Mouse (Mus musculus) adrenal gland, postnatal 36 days (tissue): ENCODE data around the gene Fam172a. TPM values are rescaled to one million over a fixed set of nuclear protein-coding genes. Genes with fewer than 3 reads are reported as not detected.
"Not testable (repeated sequence)": the region's sequence is repeated elsewhere in the genome, so short reads cannot be mapped to it uniquely, and the experiment has no call there.

Experiments used
- DNase-seq, 2 experiments: peaks; one replicate each; pipeline ENCODE4 v3.0.0; 2021; ENCODE audit warnings: mixed read lengths in 1 of 2
- long read RNA-seq, 2 experiments: library from polyadenylated mRNA; stranded (forward); transcript quantifications; one replicate each; pipeline ENCODE4 v2.0.0; 2021; ENCODE audit warnings: borderline sequencing depth in 2 of 2
- total RNA-seq, 2 experiments: library from RNA; stranded (reverse); gene quantifications; 2 replicates each; pipeline ENCODE4 v1.2.3; 2021

Gene Fam172a
- 10 to 100 TPM; 24.3 to 27.9 TPM for total RNA-seq
- long read RNA-seq, experiment 1, partial matches to known transcripts = 3 of 10 reads
- long read RNA-seq, experiment 1, other reads (novel, unspliced or antisense) = 5 of 10 reads
- long read RNA-seq, experiment 2, partial matches to known transcripts = 0 of 2 reads
- long read RNA-seq, experiment 2, other reads (novel, unspliced or antisense) = 2 of 2 reads

GRCm38 (mm10) chr13:77701733-77702132 lies at the start of gene Fam172a:
Gene Fam172a (plus strand): TSS chr13:77702033.
- not testable (repeated sequence) for DNase-seq

DNA sequence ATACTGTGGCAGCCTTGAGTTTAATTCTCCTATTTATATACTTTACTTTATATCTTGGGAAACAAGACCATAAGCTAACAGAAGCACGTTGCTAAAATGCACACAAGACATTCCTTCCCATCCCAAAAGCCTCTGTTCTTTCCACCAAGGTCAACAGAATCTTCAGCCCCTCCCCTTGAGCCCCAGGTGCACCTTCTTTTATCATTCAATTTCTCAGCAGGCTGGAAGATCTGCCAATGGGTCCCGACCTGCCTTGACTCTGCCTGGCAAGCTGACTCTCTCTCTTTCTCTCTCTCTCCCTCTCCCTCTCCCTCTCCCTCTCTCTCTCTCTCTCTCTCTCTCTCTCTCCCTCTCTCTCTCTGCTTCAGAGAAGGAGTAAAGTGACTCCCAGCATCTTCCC lies 13.2 kb upstream of the Fam172a start:
- no peak for DNase-seq

DNA sequence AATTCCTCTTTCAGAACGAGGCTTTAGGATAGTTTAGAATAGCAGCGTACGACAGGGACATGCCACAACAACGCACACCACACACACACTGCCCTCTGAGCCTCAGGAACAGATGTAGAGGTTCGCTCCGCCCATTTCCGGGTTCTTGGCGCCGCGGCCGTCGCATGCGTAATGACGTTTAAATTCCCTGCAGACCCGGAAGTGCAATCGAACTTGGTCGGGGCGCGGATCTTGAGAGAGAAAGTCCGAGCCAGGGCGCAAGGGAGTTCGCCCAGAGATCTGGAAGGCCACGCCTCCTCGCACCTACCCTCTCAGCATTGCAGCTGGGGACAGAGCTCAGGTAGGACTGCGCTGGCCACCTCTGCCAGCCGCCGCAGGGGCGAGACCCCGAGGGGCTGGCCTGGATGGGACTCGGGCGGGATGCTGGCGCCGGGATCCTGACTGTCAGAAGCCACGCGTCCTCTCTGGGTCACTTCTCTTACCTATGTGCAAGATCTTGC lies 6.7 kb downstream of the Fam172a start:
- peak; percentile 92 to 93 for DNase-seq

DNA sequence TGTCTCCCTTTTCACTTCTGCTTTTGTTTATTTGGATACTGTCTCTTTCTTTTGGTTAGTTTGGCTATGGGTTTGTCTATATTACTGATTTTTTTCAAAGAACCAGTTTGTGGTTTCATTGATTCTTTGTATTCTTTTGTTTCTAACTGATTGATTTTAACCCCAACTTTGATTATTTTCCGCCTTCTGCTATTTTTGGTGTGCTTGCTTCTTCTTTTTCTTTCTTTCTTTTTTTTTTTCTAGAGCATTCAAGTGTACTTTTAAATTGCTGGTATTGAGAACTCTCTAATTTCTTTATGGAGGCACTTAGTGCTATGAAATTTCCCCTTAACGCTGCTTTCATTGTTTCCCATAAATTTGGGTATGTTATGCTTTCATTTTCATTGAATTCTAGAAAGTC lies 15.7 kb downstream of the Fam172a start:
- no peak for DNase-seq

DNA sequence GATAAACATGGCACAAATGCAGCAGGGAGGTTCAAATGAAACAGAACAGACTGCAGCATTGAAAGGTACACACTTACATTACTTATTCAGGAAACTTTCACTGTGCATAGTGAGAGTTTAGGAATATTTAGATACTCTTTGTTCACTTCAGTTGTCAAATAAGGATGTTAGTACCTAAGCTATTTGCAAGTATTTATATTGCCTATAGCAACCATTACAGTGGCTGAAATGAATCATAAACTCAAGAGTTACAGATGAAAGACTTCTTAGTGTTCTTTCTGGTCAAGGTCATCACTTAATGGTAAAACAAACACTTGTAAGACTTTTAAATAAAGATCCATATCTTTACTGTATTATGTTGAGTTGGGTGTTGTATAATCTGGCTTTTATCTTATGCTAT lies 41.0 kb downstream of the Fam172a start:
- no peak for DNase-seq

DNA sequence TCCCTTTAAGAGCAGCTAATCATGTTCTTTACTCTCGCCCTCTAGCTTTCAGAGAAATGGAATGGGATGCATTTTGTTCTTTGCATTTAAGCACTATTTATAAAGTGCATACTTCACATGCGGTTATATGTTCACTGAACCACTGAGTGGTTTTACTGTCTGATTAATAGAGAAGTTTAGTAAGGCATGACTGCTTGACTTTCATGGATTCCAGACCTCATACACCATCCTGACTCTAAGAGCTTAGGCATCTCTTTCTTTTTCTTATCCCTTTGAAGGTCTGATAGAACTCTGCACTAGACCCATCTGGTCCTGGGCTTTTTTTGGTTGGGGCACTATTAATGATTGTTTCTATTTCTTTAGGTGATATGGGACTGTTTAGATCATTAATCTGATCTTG lies 75.8 kb downstream of the Fam172a start:
- DNase-seq = no peak

GRCm38 (mm10) chr13:77807341-77807740 lies 105.5 kb downstream of the Fam172a start:
- DNase-seq = not testable (repeated sequence)

DNA sequence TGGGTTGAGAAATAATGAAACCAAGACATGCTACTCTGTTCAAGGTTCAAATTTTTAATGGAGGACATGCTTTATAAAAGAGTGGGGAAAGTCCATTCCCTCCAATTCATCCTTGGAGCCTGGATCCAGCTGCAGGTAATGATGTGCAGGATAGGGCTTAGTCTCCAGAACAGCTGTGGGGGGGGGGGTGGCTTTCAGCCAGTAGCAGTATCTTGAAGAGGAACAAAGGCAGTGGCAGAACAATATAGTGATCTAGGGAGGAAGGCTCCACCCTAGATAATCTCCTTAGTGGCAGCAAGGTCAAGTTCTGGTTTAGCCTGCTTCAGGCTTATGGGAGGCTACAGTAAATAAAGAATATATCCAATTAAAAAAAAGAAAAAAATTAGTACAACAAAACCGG lies 108.6 kb downstream of the Fam172a start:
- no peak for DNase-seq

DNA sequence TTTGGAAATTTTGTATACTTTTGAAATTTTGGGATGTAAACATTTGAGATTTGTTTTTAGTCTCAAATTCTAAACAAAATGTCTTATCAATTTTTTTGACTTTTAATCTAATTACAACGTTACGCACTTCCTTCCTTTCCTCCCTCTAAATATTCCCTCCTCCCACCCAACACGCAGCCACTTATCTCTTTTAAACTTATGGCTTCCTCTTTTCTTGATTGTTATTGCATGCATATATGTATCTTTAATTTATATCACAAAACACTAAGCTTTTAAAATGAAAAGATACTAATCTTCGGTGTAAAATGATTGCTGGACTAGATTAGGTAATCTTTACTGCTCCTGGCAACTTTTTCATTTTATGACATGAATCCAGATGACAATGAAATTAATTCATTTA lies 124.3 kb downstream of the Fam172a start:
- DNase-seq = no peak

- no peak for DNase-seq
Measured at GRCm38 (mm10) chr13:77843017-77843654, 141.3 kb downstream of the Fam172a start.

- peak in 1 of 2 experiments; percentile 3 for DNase-seq
Measured at GRCm38 (mm10) chr13:77848868-77849267, 147.0 kb downstream of the Fam172a start.

- DNase-seq = no peak
Measured at GRCm38 (mm10) chr13:77864804-77865203, 163.0 kb downstream of the Fam172a start.

GRCm38 (mm10) chr13:77868314-77868713 lies 166.5 kb downstream of the Fam172a start:
- DNase-seq = no peak

- DNase-seq = no peak
Measured at GRCm38 (mm10) chr13:77878120-77878519, 176.3 kb downstream of the Fam172a start.

DNA sequence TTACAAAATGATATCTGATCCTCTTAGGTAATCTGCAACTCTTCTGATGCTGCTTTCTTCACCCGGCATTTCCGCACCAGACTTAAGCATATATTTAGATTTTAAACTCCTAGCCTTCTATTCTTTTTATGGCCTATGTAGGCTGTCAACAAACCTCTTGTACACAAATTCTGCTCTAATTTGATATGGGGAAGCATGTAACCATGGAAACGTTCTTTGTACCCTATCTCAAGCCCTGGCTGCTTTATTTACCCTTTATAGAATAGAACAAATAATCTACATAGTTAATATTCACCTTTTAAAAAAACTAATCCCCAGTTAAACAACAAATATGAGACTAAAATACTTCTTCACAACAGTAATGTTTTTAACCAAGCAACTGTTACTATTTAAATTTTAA lies 176.7 kb downstream of the Fam172a start:
- DNase-seq = no peak

DNA sequence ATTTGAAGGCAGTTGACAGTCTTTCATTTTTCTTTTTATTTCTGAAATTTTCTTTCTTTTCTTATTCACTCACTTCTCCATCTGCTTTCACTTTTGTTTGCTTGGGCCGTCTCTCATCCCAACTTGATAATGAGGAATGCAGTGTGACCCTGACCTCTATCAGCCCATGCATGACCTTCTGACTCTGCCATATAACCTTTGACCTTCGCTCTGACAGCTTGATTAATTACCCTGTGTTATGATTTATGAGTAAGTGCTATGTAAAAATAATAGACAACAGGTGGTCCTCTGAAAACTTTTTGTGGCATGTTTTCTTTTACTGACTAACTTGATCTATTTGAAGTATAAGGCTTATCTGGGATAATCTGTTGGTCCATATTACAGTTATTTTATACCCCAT lies 195.8 kb downstream of the Fam172a start:
- no peak for DNase-seq

DNA sequence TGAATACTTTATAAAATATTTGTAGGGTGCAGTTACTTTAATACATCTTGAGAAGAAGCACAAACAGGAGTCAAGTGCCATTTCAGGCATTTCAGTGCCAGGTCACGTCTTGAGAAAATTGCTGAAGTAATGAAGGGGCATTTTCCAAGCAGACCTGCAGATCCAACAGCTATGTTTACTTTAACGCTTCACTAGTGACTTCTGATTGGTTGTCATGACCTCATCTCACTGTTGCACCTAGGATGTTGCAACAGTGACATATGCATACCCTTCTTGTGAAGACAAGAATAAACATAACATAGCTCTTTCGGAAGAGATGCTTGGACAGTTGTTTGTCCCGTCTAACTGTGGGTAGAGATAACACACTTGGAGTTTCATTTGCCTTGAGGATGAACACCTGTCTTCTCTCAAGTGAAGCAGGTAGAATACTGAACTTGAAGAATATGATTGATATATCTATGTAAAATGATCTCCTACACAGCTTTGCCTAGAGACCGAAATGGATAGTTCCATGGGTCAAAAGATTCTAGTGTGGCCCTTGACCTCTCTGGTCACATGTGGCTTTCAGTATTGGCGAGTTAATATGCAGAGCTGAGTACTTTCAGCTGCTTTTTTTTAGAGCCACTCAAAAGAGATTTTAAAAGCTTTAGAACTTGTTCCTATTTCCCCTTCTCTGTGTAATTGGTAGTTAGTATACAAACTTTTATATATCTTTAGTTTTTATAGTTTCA lies 196.4 kb downstream of the Fam172a start:
- no peak for DNase-seq

DNA sequence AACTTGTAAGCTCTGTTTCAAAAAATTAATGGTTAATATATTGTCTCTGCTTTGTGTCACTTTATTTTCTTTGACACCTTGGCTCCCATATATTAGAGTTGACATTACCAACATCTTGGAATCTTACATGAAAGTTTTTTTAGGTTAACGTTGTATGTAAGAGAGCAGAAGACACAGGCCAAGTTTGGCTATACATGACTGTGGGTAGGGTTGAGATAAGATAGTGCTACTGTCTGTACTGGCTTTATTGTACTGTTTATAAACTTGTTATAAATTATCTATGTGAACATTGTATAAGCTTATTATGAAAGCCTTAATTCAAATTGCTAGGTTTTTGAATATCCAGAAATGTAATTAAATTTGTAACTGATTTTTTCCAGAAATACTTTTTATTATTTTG lies 197.9 kb downstream of the Fam172a start:
- no peak for DNase-seq

- DNase-seq = no peak
Measured at GRCm38 (mm10) chr13:77900843-77901242, 199.0 kb downstream of the Fam172a start.

- no peak for DNase-seq
Measured at GRCm38 (mm10) chr13:77909184-77909583, 207.4 kb downstream of the Fam172a start.

DNA sequence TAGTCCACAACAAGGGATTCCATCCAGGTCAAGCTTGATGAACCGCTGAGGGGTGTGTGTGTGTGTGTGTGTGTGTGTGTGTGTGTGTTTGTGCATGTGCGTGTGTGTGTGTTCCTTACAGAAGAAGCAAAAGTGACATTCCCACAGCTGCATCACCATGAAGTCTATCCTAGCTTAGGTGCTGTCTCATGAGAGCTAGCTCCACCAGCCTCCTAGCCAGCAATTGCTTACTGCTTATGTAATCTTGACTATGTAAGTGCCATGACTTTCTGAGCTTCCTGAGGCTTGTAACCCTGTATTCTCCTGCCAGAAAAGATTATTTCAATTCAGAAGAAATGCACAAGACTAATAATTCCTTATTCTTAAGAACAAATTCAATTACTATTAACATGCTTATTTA lies 221.0 kb downstream of the Fam172a start:
- DNase-seq = no peak

GRCm38 (mm10) chr13:77957611-77958010 lies 255.8 kb downstream of the Fam172a start:
- DNase-seq = no peak
